Mouse (Mus musculus) E14TG2a.4 (cell line): ENCODE measurements at regions not wholly inside any gene's neighbourhood (a gene's known extent, or its start where the extent isn't known, plus 50 kb on each side); places are given as distances from the start of the nearest gene placed in this dataset.

Experiments
- CTCF ChIP-seq: conservative IDR thresholded peaks from 2 replicates; pipeline ENCODE4 v1.5.1; 2014; ENCODE audit warnings: low read length
- NANOG ChIP-seq: IDR thresholded peaks from 2 replicates; pipeline ENCODE4 v1.6.1; 2014; ENCODE audit warnings: borderline replicate concordance, low read length, mixed read lengths
- POU5F1 ChIP-seq: IDR thresholded peaks from 2 replicates; pipeline ENCODE4 v1.6.1; 2014; ENCODE audit warnings: low read length, borderline replicate concordance

DNA sequence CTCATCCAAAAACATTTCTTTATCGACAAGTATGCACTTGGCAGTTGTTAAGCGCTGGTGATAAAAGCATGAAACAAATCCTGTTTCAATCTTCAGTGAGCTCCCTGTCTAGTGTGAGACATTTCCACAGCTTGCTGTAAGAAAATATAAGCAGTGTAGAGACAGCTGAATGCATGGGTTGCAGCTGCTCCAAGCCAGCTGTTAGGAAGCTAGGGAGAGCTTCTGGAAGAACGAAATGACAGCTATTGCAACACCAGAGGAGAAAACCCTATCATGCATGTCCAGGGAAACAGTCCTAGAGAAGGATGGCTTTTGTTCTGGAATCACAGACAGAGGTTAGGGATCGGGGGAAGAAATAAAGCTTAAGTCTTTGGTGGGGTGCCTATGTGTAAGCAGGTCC, 55.4 kb upstream of the Lrrn1 start:
- TF ChIP-seq CTCF, result no peak
- TF ChIP-seq NANOG, result no peak
- TF ChIP-seq POU5F1, result no peak
